Mouse (Mus musculus): ENCODE data around the gene 1700020D05Rik.

DNA sequence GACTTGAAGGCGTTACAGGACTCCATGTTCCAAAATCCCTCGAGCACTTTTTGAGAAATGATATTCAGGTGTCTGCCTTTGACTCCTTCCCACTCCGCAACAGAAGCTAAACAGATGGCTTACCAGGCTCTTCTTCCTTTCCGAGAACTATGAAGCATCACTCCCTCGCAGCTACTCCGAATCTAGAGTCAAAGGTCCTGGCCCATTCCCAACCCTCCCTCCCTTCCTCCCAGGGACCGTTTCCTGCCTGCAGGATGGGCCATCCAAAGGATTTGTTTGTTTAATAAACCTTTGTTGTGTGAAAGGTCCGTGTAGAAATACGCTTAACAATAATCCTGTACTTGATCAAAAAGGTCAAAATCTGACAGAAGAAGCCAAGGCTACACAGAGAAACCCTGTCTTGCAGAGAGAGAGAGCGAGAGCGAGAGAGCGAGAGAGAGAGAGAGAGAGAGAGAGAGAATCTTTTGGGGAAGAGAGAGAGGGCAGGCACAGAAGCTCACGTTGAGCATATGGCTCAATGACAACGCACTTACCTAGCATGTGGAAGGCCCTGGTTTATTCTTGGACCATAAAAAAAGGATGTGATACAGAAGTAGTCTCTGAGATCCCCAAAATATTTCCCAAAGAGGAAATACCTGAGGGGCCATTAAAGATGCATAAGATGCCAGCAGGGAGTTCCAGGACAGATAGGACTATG is 45.7 kb downstream of the 1700020D05Rik start, which contains the start of gene Ccdc85b:
- no peak for TF ChIP-seq CTCF (IDR thresholded peaks at IDR 0.05; ENCODE audit: low read depth)
- TF ChIP-seq EP300 (optimal IDR thresholded peaks at IDR 0.05) = no peak
